Mouse (Mus musculus) heart, embryonic 14.5 days (tissue): ENCODE data around the gene Inhbe. TPM values are rescaled to one million over a fixed set of nuclear protein-coding genes. Genes with fewer than 3 reads are reported as not detected.

Experiments
- ATAC-seq: fragments of 200-750 bp; cut with Nextera tagmentation; 2 replicates; pipeline ENCODE4 v1.8.0; 2017; ENCODE audit warnings: low read depth, moderate TSS enrichment; ENCODE audit not compliant: insufficient number of reproducible peaks, insufficient read depth, low FRiP score
- H3K27ac ChIP-seq, 2 experiments: fragments of 200-500 bp in 1 of 2; fragments of 300-500 bp in 1 of 2; sonication (generic) in 1 of 2; replicated peaks in 1 of 2; 2 replicates each; pipeline ENCODE4 v1.5.1; 2012 to 2014; ENCODE audit warnings: low read depth in 2 of 2, low read length in 2 of 2, control low read depth in 1 of 2, mild to moderate bottlenecking in 1 of 2, mixed read lengths in 1 of 2; ENCODE audit not compliant: control insufficient read depth in 1 of 2, insufficient read depth in 1 of 2
- H3K27me3 ChIP-seq: fragments of 300-500 bp; sonication (generic); 2 replicates; pipeline ENCODE4 v1.6.1; 2014; ENCODE audit warnings: mild to moderate bottlenecking, low read length, control low read depth; ENCODE audit not compliant: control insufficient read depth, insufficient read depth
- H3K36me3 ChIP-seq: fragments of 300-500 bp; sonication (generic); 2 replicates; pipeline ENCODE4 v1.6.1; 2014; ENCODE audit warnings: mild to moderate bottlenecking, control low read depth, low read length, mixed read lengths; ENCODE audit not compliant: control insufficient read depth, insufficient read depth
- H3K4me1 ChIP-seq, 2 experiments: fragments of 200-500 bp in 1 of 2; fragments of 300-500 bp in 1 of 2; sonication (generic) in 1 of 2; 2 replicates each; pipeline ENCODE4 v1.6.1; 2012 to 2014; ENCODE audit warnings: low read length in 2 of 2, control low read depth in 1 of 2, mixed read lengths in 1 of 2; ENCODE audit not compliant: control insufficient read depth in 2 of 2, insufficient read depth in 2 of 2
- H3K4me2 ChIP-seq: fragments of 300-500 bp; sonication (generic); 2 replicates; pipeline ENCODE4 v1.6.1; 2014; ENCODE audit warnings: mild to moderate bottlenecking, low read length
- H3K4me3 ChIP-seq, 2 experiments: fragments of 200-500 bp in 1 of 2; fragments of 300-500 bp in 1 of 2; sonication (generic) in 1 of 2; 2 replicates each; pipeline ENCODE4 v1.5.1; 2012 to 2014; ENCODE audit warnings: low read length in 2 of 2, mild to moderate bottlenecking in 2 of 2, control low read depth in 1 of 2, low read depth in 1 of 2, moderate library complexity in 1 of 2; ENCODE audit not compliant: control insufficient read depth in 1 of 2, insufficient read depth in 1 of 2
- H3K9ac ChIP-seq: fragments of 300-500 bp; sonication (generic); 2 replicates; pipeline ENCODE4 v1.6.1; 2014; ENCODE audit warnings: mild to moderate bottlenecking, low read length
- H3K9me3 ChIP-seq: fragments of 300-500 bp; sonication (generic); 2 replicates; pipeline ENCODE4 v1.6.1; 2016; ENCODE audit warnings: low read length, control low read depth; ENCODE audit not compliant: control insufficient read depth
- WGBS: fragments of 180-500 bp; shearing (Covaris S2); extraction: QIAGEN DNeasy Blood & Tissue Kit; methylation state at CpG from one replicate; pipeline ENCODE4 v1.1.7; 2014; 5-methylcytosine and 5-hydroxymethylcytosine counted together
- polyA plus RNA-seq: library from polyadenylated mRNA; unstranded; fragments of >200 nt; fragmentation: Nextera tagmentation; extraction: Ambion mirVana; gene quantifications from 2 replicates; pipeline ENCODE4 v1.2.1, GENCODE M21; 2014

Gene Inhbe
- polyA plus RNA-seq, 1 experiment from 2014 or later: not detected

GRCm38 (mm10) chr10:127341891-127342639, 12.1 kb downstream of the Inhbe start, which contains the start of gene Gli1:
TSS of gene Gli1 (minus strand) at chr10:127341974.
- 0 out of 2 replicates have a peak, but pooled peaks have one; percentile 20 for ATAC-seq
- Histone ChIP-seq H3K27ac (no peak within 1 kb of the TSS), H3K9ac (peak within 1 kb of the TSS; percentile 27; the same call in 1 of the 2 replicates), H3K4me3 (peak within 1 kb of the TSS; percentile 38 to 39), H3K4me2 (peak within 1 kb of the TSS; percentile 75), H3K27me3 (peaks cover 26% of the 10 kb centered on the region), H3K9me3 (peaks cover 3% of the 10 kb centered on the region; the same call in 1 of the 2 replicates), H3K36me3 (no peaks in the 10 kb centered on the region), H3K4me1 (peaks cover 11 to 15% of the 10 kb centered on the region in 2 experiments; a peak in 3 of 4 replicates)
- WGBS: under 1% methylated on average over 29 of the region's 29 CpGs

GRCm38 (mm10) chr10:127341360-127341690, 12.9 kb downstream of the Inhbe start:
- 1% methylated on average over 9 of the region's 11 CpGs for WGBS
- ATAC-seq: no peak
- Histone ChIP-seq H3K27ac (no peak overlapping the region), H3K4me2 (peak overlapping the region; percentile 75), H3K4me1 (peaks cover 11 to 15% of the 10 kb centered on the region in 2 experiments; a peak in 3 of 4 replicates), H3K4me3 (peak overlapping the region; percentile 38 to 39; a peak in 3 of 4 replicates), H3K9me3 (peaks cover 3% of the 10 kb centered on the region; the same call in 1 of the 2 replicates), H3K9ac (peak overlapping the region; percentile 27; the same call in 1 of the 2 replicates), H3K27me3 (peaks cover 30% of the 10 kb centered on the region), H3K36me3 (no peaks in the 10 kb centered on the region)

GRCm38 (mm10) chr10:127340577-127341359, 13.4 kb downstream of the Inhbe start:
- Histone ChIP-seq H3K36me3 (no peaks in the 10 kb centered on the region), H3K9me3 (peaks cover 3% of the 10 kb centered on the region; the same call in 1 of the 2 replicates), H3K4me3 (peak overlapping the region; percentile 11 to 42; a peak in 3 of 4 replicates), H3K4me1 (peaks cover 11 to 15% of the 10 kb centered on the region in 2 experiments; a peak in 3 of 4 replicates), H3K27ac (no peak overlapping the region), H3K9ac (no peak overlapping the region; the same call in 1 of the 2 replicates), H3K4me2 (peak overlapping the region; percentile 95), H3K27me3 (peaks cover 30% of the 10 kb centered on the region)
- WGBS: under 1% methylated on average over 25 of the region's 27 CpGs
- no peak for ATAC-seq

- H3K9ac ChIP-seq: peak overlapping the region; percentile 51
- peaks cover 11 to 15% of the 10 kb centered on the region in 2 experiments; a peak in 3 of 4 replicates for H3K4me1 ChIP-seq
- peak overlapping the region; percentile 42 to 46 for H3K4me3 ChIP-seq
- WGBS: under 1% methylated on average over 41 of the region's 42 CpGs
- no peak overlapping the region for H3K27ac ChIP-seq
- no peak for ATAC-seq
- H3K9me3 ChIP-seq: peaks cover under 1% of the 10 kb centered on the region; the same call in 1 of the 2 replicates
- H3K27me3 ChIP-seq: peaks cover 30% of the 10 kb centered on the region
- no peaks in the 10 kb centered on the region for H3K36me3 ChIP-seq
- peak overlapping the region; percentile 95 for H3K4me2 ChIP-seq
Observed at GRCm38 (mm10) chr10:127339683-127340576, 14.3 kb downstream of the Inhbe start.

GRCm38 (mm10) chr10:127338930-127339682, 15.1 kb downstream of the Inhbe start:
- peak overlapping the region; percentile 95 for H3K4me2 ChIP-seq
- peak; percentile 44; the same call in 1 of the 2 replicates for ATAC-seq
- no peaks in the 10 kb centered on the region for H3K9me3 ChIP-seq
- peak overlapping the region; percentile 51 for H3K9ac ChIP-seq
- peaks cover 11 to 15% of the 10 kb centered on the region in 2 experiments; a peak in 3 of 4 replicates for H3K4me1 ChIP-seq
- peaks cover 30% of the 10 kb centered on the region for H3K27me3 ChIP-seq
- WGBS: under 1% methylated on average over 29 of the region's 31 CpGs
- no peak overlapping the region for H3K27ac ChIP-seq
- peak overlapping the region; percentile 42 to 46 for H3K4me3 ChIP-seq
- no peaks in the 10 kb centered on the region for H3K36me3 ChIP-seq

- 77% methylated on average over 6 of the region's 6 CpGs for WGBS
Observed at GRCm38 (mm10) chr10:127337536-127338099, 16.6 kb downstream of the Inhbe start.

More at GRCm38 (mm10) chr10:127337536-127338099, 16.6 kb downstream of the Inhbe start:
- Histone ChIP-seq H3K4me3 (no peak overlapping the region), H3K9me3 (no peaks in the 10 kb centered on the region), H3K4me1 (peaks cover 11 to 15% of the 10 kb centered on the region in 2 experiments; a peak in 3 of 4 replicates), H3K27me3 (peaks cover 30% of the 10 kb centered on the region), H3K4me2 (no peak overlapping the region), H3K36me3 (no peaks in the 10 kb centered on the region), H3K9ac (no peak overlapping the region), H3K27ac (no peak overlapping the region)
- no peak for ATAC-seq
